Mouse (Mus musculus) layer of hippocampus, adult 2 months (tissue): ENCODE measurements at regions not wholly inside any gene's neighbourhood (a gene's known extent, or its start where the extent isn't known, plus 50 kb on each side); places are given as distances from the start of the nearest gene placed in this dataset.

Experiments used
- DNase-seq, 2 experiments: peaks; one replicate each; pipeline ENCODE4 v3.0.0; 2022; ENCODE audit warnings: low spot score in 2 of 2
- H3K27ac ChIP-seq: fragments of 200-600 bp; 2 replicates; pipeline ENCODE4 v1.8.1; 2022
- H3K4me3 ChIP-seq: fragments of 200-600 bp; 2 replicates; pipeline ENCODE4 v1.8.1; 2022; ENCODE audit warnings: mild to moderate bottlenecking
- CTCF ChIP-seq: fragments of 200-600 bp; conservative IDR thresholded peaks from 2 replicates; pipeline ENCODE4 v1.8.1; 2022; ENCODE audit warnings: antibody characterized with exemption, mild to moderate bottlenecking, moderate library complexity

GRCm38 (mm10) chr8:26784381-26784780 is 192.7 kb upstream of the Zfp703 start:
- DNase-seq: no peak
- no peak overlapping the region for H3K27ac ChIP-seq
- TF ChIP-seq CTCF: no peak
- no peak overlapping the region for H3K4me3 ChIP-seq

- no peak for TF ChIP-seq CTCF
Measured at GRCm38 (mm10) chr8:26791795-26792194, 185.3 kb upstream of the Zfp703 start.

GRCm38 (mm10) chr8:26793606-26794292 is 183.4 kb upstream of the Zfp703 start:
- no peak overlapping the region for H3K4me3 ChIP-seq
- DNase-seq: no peak
- TF ChIP-seq CTCF: no peak
- no peak overlapping the region for H3K27ac ChIP-seq

More at GRCm38 (mm10) chr8:26791795-26792194, 185.3 kb upstream of the Zfp703 start:
- no peak overlapping the region for H3K4me3 ChIP-seq
- no peak for DNase-seq
- H3K27ac ChIP-seq: no peak overlapping the region

- DNase-seq: no peak
- no peak overlapping the region for H3K27ac ChIP-seq
- H3K4me3 ChIP-seq: no peak overlapping the region
- TF ChIP-seq CTCF: no peak
Measured at GRCm38 (mm10) chr8:26794411-26794810, 182.7 kb upstream of the Zfp703 start.

GRCm38 (mm10) chr8:26795616-26796015 is 181.5 kb upstream of the Zfp703 start:
- no peak for TF ChIP-seq CTCF
- H3K27ac ChIP-seq: no peak overlapping the region
- H3K4me3 ChIP-seq: no peak overlapping the region
- DNase-seq: no peak

GRCm38 (mm10) chr8:26799814-26800213 is 177.3 kb upstream of the Zfp703 start:
- no peak for TF ChIP-seq CTCF
- DNase-seq: no peak
- no peak overlapping the region for H3K27ac ChIP-seq
- H3K4me3 ChIP-seq: no peak overlapping the region

- Histone ChIP-seq H3K4me3 (no peak overlapping the region), H3K27ac (no peak overlapping the region)
- peak; percentile 36 to 57 for DNase-seq
- no peak for TF ChIP-seq CTCF
Measured at GRCm38 (mm10) chr8:26804089-26804488, 173.0 kb upstream of the Zfp703 start.

GRCm38 (mm10) chr8:26804901-26805341 is 172.2 kb upstream of the Zfp703 start:
- no peak for DNase-seq
- H3K4me3 ChIP-seq: no peak overlapping the region
- TF ChIP-seq CTCF: no peak
- no peak overlapping the region for H3K27ac ChIP-seq

- TF ChIP-seq CTCF: no peak
- H3K4me3 ChIP-seq: no peak overlapping the region
- H3K27ac ChIP-seq: no peak overlapping the region
- no peak for DNase-seq
Measured at GRCm38 (mm10) chr8:26805371-26805821, 171.7 kb upstream of the Zfp703 start.

GRCm38 (mm10) chr8:26808111-26808651 is 168.9 kb upstream of the Zfp703 start:
- H3K27ac ChIP-seq: peak overlapping the region; percentile 18; the same call in 1 of the 2 replicates
- TF ChIP-seq CTCF: no peak
- no peak overlapping the region for H3K4me3 ChIP-seq
- peak; percentile 18 to 30 for DNase-seq

GRCm38 (mm10) chr8:26808771-26809170 is 168.4 kb upstream of the Zfp703 start:
- no peak overlapping the region for H3K4me3 ChIP-seq
- no peak overlapping the region for H3K27ac ChIP-seq
- TF ChIP-seq CTCF: no peak
- peak in 1 of 2 experiments; percentile 14 for DNase-seq

GRCm38 (mm10) chr8:26809943-26810342 is 167.2 kb upstream of the Zfp703 start:
- no peak for TF ChIP-seq CTCF
- Histone ChIP-seq H3K27ac (no peak overlapping the region), H3K4me3 (no peak overlapping the region)
- no peak for DNase-seq

GRCm38 (mm10) chr8:26811533-26812236 is 165.4 kb upstream of the Zfp703 start:
- peak in 1 of 2 experiments; percentile 47 for DNase-seq
- no peak for TF ChIP-seq CTCF
- no peak overlapping the region for H3K4me3 ChIP-seq
- peak overlapping the region; percentile 70; the same call in 1 of the 2 replicates for H3K27ac ChIP-seq
